Mouse (Mus musculus) heart, embryonic 11.5 days (tissue): ENCODE measurements around the gene Focad. TPM values are rescaled to one million over a fixed set of nuclear protein-coding genes. Genes with fewer than 3 reads are reported as not detected.

Source experiments
- ATAC-seq: fragments of 200-750 bp; cut with Nextera tagmentation; replicated peaks from 2 replicates; pipeline ENCODE4 v1.8.0; 2017; ENCODE audit warnings: moderate library complexity; ENCODE audit not compliant: insufficient number of reproducible peaks, low FRiP score, low TSS enrichment
- H3K27ac ChIP-seq: fragments of 300-500 bp; sonication (generic); 2 replicates; pipeline ENCODE4 v1.5.1; 2014; ENCODE audit warnings: mild to moderate bottlenecking, low read depth, low read length
- H3K27me3 ChIP-seq: fragments of 300-500 bp; sonication (generic); 2 replicates; pipeline ENCODE4 v1.6.1; 2014; ENCODE audit warnings: mild to moderate bottlenecking, low read length, mixed read lengths; ENCODE audit not compliant: control insufficient read depth, insufficient read depth
- H3K36me3 ChIP-seq: fragments of 300-500 bp; sonication (generic); 2 replicates; pipeline ENCODE4 v1.6.1; 2014; ENCODE audit warnings: mild to moderate bottlenecking, low read length, moderate library complexity, mixed read lengths; ENCODE audit not compliant: control insufficient read depth, insufficient read depth
- H3K4me1 ChIP-seq: fragments of 300-500 bp; sonication (generic); 2 replicates; pipeline ENCODE4 v1.6.1; 2014; ENCODE audit warnings: low read length; ENCODE audit not compliant: control insufficient read depth, insufficient read depth
- H3K4me2 ChIP-seq: fragments of 300-500 bp; sonication (generic); 2 replicates; pipeline ENCODE4 v1.6.1; 2014; ENCODE audit warnings: mild to moderate bottlenecking, moderate library complexity
- H3K4me3 ChIP-seq: fragments of 300-500 bp; sonication (generic); 2 replicates; pipeline ENCODE4 v1.5.1; 2014; ENCODE audit warnings: low read depth, low read length
- H3K9ac ChIP-seq: fragments of 300-500 bp; sonication (generic); 2 replicates; pipeline ENCODE4 v1.6.1; 2014; ENCODE audit warnings: mild to moderate bottlenecking, low read depth, low read length, moderate library complexity
- H3K9me3 ChIP-seq: fragments of 300-500 bp; sonication (generic); replicated peaks from 2 replicates; pipeline ENCODE4 v1.6.1; 2016; ENCODE audit warnings: low read length; ENCODE audit not compliant: control insufficient read depth
- WGBS: fragments of 180-500 bp; shearing (Covaris S2); extraction: QIAGEN DNeasy Blood & Tissue Kit; methylation state at CpG from one replicate; pipeline ENCODE4 v1.1.7; 2014; ENCODE audit not compliant: insufficient replicate concordance; 5-methylcytosine and 5-hydroxymethylcytosine counted together
- polyA plus RNA-seq: library from polyadenylated mRNA; unstranded; fragments of >200 nt; fragmentation: Nextera tagmentation; extraction: Ambion mirVana; gene quantifications from 2 replicates; pipeline ENCODE4 v1.2.1, GENCODE M21; 2014

Gene Focad
- polyA plus RNA-seq, 1 experiment from 2014 or later = 12.2 TPM

DNA sequence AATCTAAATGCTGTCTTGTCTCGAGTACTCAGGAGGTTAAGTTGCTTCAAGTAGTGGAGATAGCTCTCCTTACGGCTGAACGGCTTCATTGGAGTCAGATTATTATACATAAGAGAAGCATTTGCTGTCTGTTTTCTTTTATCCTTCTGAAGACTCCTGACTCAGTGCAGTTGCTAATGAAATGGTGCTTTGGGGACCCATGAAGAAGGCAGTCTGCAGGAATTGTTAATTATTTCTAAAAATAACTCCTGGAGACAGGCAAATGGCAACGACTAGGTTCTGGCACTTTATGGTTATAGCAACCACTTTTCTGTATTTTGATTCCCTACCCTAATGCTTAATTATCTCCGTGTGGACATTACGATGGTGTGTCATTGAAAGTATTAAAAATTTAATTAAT lies 201.1 kb downstream of the Focad start:
- no peak overlapping the region for H3K27ac ChIP-seq
- H3K36me3 ChIP-seq = no peaks in the 10 kb centered on the region
- no peaks in the 10 kb centered on the region for H3K27me3 ChIP-seq
- no peaks in the 10 kb centered on the region for H3K9me3 ChIP-seq
- no peak overlapping the region for H3K9ac ChIP-seq
- no peak for ATAC-seq
- 62% methylated on average over 6 of the region's 6 CpGs for WGBS
- no peak overlapping the region for H3K4me3 ChIP-seq
- H3K4me1 ChIP-seq = no peaks in the 10 kb centered on the region
- H3K4me2 ChIP-seq = no peak overlapping the region

DNA sequence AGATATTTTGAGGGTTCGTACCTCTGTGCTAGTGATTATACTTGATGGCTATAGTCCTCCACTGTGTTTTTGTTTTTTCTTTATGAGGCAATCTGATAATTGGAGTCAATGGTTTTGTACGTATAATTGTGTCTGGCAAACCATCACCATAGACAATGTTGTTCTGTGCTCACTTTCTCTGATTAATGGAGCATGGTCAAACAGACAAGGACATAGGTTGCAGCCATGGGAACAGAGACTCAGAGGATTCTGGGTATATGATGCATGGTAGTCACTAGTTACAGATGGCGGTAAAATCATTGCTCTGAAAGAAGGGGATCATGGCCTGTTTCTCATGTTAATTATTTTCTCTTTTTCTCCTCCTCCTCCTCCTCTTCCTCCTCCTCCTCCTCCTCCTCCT lies 205.1 kb downstream of the Focad start:
- H3K36me3 ChIP-seq = no peaks in the 10 kb centered on the region
- 83% methylated on average over 3 of the region's 3 CpGs for WGBS
- H3K27ac ChIP-seq = no peak overlapping the region
- H3K9me3 ChIP-seq = no peaks in the 10 kb centered on the region
- no peak overlapping the region for H3K4me3 ChIP-seq
- no peaks in the 10 kb centered on the region for H3K4me1 ChIP-seq
- H3K4me2 ChIP-seq = no peak overlapping the region
- no peak overlapping the region for H3K9ac ChIP-seq
- H3K27me3 ChIP-seq = no peaks in the 10 kb centered on the region
- no peak for ATAC-seq

DNA sequence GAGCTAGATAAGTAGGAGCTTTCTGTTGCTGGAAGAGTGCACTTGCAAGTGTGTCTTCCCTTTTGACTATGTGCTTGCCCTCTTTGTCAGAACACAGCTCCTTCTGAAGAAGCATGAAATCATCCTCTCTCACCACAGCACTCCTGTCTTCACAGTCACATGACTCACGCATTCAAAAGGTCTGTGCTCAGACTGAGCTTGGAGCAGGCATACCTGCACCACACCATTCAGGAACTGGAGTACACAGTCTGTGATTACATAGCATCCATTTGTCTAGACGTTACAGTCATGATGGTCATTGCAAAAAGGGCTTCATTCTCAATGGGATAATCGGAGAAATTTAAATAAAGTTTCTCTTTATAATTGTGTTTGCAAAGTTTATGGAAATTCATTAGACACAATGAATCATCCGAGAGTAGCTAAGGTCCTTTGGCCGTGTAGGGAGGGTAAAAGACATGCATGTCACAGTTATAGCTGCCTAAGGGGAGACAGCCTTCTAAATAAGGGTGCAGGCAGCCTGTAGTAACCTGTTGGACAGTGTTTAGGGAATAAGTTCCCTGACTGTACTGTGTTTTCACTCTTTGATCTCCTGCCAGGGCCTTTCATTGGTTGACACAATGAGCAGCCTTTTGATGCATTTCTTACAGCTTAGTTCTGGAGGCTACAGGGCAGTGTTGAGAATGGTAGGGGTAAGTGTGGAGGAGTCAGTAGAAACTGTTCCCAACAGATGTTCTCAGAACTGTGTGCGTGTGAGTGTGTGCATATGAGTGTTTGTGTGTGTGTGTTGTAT lies 206.6 kb downstream of the Focad start:
- Histone ChIP-seq H3K9me3 (no peaks in the 10 kb centered on the region), H3K27me3 (no peaks in the 10 kb centered on the region), H3K9ac (no peak overlapping the region), H3K36me3 (no peaks in the 10 kb centered on the region), H3K4me3 (no peak overlapping the region), H3K4me2 (no peak overlapping the region), H3K4me1 (no peaks in the 10 kb centered on the region), H3K27ac (no peak overlapping the region)
- WGBS = 78% methylated on average over 6 of the region's 6 CpGs
- ATAC-seq = no peak

DNA sequence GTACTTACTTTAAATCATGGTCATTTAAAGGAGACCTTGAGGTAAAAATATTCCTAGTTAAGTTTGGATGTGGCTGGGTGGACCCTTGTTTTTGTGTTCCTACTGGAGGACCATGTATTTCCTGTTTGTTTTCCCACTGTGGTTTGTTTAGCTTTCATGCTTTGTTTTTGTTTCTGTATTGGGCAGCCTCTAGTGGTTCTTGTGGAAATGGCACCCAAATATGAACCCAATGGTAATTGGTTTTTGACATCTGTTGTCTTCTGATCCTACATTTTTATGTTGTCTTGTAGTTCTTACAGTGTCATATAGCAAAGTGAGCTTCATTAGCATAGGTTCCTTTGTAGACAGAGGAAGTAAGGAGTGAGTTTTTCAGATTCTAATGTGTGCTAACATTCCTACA lies 207.9 kb downstream of the Focad start:
- no peak overlapping the region for H3K27ac ChIP-seq
- no peak for ATAC-seq
- H3K27me3 ChIP-seq = no peaks in the 10 kb centered on the region
- H3K9me3 ChIP-seq = no peaks in the 10 kb centered on the region
- no peak overlapping the region for H3K9ac ChIP-seq
- no peak overlapping the region for H3K4me3 ChIP-seq
- no peaks in the 10 kb centered on the region for H3K36me3 ChIP-seq
- H3K4me2 ChIP-seq = no peak overlapping the region
- no peaks in the 10 kb centered on the region for H3K4me1 ChIP-seq

DNA sequence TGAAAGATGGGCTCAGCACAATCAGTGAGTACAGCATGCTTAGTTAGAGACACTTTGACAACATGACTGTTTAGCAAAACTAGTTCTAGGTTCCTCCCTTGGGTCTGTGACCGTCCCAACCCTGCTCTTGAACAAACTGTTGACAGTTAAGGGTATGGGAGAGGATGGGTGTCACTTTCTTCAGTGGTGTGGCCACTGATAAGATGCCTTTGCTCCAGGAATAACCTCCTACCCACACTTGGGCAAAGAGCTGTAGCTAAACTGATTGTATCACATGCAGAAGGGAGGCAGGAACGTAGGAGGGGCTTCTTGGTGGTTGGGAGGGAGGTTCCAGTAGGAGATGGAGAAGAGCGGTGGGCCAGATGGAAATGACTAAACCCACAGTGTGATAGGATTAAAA lies 213.3 kb downstream of the Focad start:
- 50% methylated on average over 3 of the region's 3 CpGs for WGBS
- no peak overlapping the region for H3K4me3 ChIP-seq
- no peaks in the 10 kb centered on the region for H3K36me3 ChIP-seq
- no peak for ATAC-seq
- H3K9me3 ChIP-seq = no peaks in the 10 kb centered on the region
- H3K4me1 ChIP-seq = no peaks in the 10 kb centered on the region; the same call in 1 of the 2 replicates
- no peak overlapping the region for H3K27ac ChIP-seq
- no peak overlapping the region for H3K9ac ChIP-seq
- no peaks in the 10 kb centered on the region for H3K27me3 ChIP-seq
- no peak overlapping the region for H3K4me2 ChIP-seq

DNA sequence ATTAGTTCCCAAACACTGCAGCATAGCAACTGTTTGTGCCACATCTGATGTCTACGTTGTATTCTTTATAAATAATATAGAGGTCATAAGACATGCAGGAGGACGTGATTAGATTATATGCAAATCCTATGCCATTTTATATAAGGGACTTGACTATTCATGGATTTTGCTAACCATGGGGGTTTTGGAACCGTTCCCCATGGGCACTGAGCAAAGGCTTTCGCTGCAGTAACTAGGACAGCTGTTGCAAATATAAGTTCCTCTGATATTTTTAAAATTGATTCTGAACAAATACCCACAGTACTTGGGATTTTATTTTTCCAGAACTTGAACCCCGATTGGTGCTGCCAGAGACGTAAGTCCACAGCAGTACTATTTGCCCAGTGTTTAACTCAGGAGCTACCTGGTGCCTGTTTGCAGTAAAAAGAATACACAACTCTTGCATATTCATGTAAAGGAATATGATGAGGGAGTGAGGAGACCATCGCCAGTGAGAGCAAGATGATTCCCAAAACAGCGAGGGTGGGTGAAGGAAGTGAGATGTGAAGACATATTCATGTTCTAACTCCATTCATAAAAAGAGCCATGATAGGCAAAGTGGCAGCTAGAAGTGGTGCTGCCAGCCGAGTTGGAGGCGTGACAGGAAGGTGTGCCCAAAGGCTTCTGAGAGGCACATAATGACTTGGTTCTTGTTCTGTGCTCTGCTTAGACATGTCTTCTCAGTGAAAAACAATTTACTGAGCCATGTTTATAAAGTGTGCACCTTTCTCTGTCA lies 214.1 kb downstream of the Focad start:
- 88% methylated on average over 10 of the region's 10 CpGs for WGBS
- no peak overlapping the region for H3K4me2 ChIP-seq
- no peak overlapping the region for H3K27ac ChIP-seq
- no peaks in the 10 kb centered on the region; the same call in 1 of the 2 replicates for H3K4me1 ChIP-seq
- H3K27me3 ChIP-seq = no peaks in the 10 kb centered on the region
- no peak overlapping the region for H3K9ac ChIP-seq
- no peaks in the 10 kb centered on the region for H3K36me3 ChIP-seq
- H3K4me3 ChIP-seq = no peak overlapping the region
- no peaks in the 10 kb centered on the region for H3K9me3 ChIP-seq
- no peak for ATAC-seq

DNA sequence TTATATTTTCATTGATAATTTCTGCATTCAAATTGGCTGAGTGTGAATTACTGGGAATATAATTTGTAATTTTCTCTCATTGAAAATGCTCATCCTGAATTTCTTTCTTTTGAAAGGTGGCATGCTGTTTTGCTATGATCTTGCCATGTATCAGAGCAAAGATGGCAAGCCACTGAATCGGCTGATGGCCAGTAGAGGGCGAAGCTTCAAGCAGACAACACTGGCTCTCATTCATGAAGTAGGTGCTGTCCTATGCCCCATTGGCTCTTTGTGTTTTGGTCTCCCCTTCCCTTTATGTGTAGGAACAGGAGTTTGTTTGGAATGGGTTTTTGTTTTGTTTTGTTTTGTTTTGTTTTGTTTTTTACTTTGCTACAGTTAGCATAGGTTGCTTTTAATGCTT lies 215.2 kb downstream of the Focad start:
- H3K9ac ChIP-seq = no peak overlapping the region
- H3K27ac ChIP-seq = no peak overlapping the region
- WGBS = 51% methylated on average over 2 of the region's 2 CpGs
- H3K36me3 ChIP-seq = no peaks in the 10 kb centered on the region
- H3K4me3 ChIP-seq = no peak overlapping the region
- no peaks in the 10 kb centered on the region; the same call in 1 of the 2 replicates for H3K4me1 ChIP-seq
- H3K4me2 ChIP-seq = no peak overlapping the region
- ATAC-seq = no peak
- H3K9me3 ChIP-seq = no peaks in the 10 kb centered on the region
- no peaks in the 10 kb centered on the region for H3K27me3 ChIP-seq

DNA sequence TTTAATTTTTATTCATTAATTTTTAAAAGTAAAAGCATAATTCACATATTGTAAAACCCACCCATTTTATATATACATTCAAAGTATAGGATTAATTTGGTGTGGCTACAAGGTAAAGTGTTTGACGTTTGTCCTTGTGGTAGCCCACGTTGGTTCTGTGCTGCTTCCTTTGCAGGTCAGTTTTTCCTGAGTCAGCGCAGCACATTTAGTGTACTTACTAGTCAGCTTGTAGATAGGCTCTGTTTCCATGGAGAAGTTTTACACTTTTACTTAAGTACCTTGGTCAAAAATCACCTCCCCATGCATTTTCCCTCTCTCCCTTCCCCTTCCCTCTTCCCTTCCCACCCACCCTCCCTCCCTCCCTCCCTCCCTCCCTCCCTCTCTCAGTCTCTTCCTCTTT lies 220.5 kb downstream of the Focad start:
- WGBS = 73% methylated on average over 3 of the region's 3 CpGs
- no peaks in the 10 kb centered on the region for H3K9me3 ChIP-seq
- H3K4me3 ChIP-seq = no peak overlapping the region
- no peaks in the 10 kb centered on the region for H3K27me3 ChIP-seq
- no peak overlapping the region for H3K27ac ChIP-seq
- no peak overlapping the region for H3K9ac ChIP-seq
- H3K4me2 ChIP-seq = no peak overlapping the region
- H3K4me1 ChIP-seq = no peaks in the 10 kb centered on the region
- no peak for ATAC-seq
- no peaks in the 10 kb centered on the region for H3K36me3 ChIP-seq
